Mouse (Mus musculus) hindbrain, embryonic 13.5 days (tissue): ENCODE measurements around the gene Arhgef5. TPM values are rescaled to one million over a fixed set of nuclear protein-coding genes. Genes with fewer than 3 reads are reported as not detected.

Source experiments
- ATAC-seq: fragments of 200-750 bp; cut with Nextera tagmentation; 2 replicates; pipeline ENCODE4 v1.8.0; 2017; ENCODE audit warnings: moderate TSS enrichment; ENCODE audit not compliant: low FRiP score
- H3K27ac ChIP-seq: fragments of 300-500 bp; sonication (generic); 2 replicates; pipeline ENCODE4 v1.5.1; 2015; ENCODE audit warnings: inconsistent platforms, mild to moderate bottlenecking, moderate library complexity
- H3K27me3 ChIP-seq: fragments of 300-500 bp; sonication (generic); 2 replicates; pipeline ENCODE4 v1.6.1; 2015; ENCODE audit warnings: mild to moderate bottlenecking, inconsistent platforms
- H3K36me3 ChIP-seq: fragments of 300-500 bp; sonication (generic); 2 replicates; pipeline ENCODE4 v1.6.1; 2015; ENCODE audit warnings: mild to moderate bottlenecking, inconsistent platforms
- H3K4me1 ChIP-seq: fragments of 300-500 bp; sonication (generic); replicated peaks from 2 replicates; pipeline ENCODE4 v1.6.1; 2015; ENCODE audit warnings: inconsistent platforms
- H3K4me2 ChIP-seq: fragments of 300-500 bp; sonication (generic); 2 replicates; pipeline ENCODE4 v1.6.1; 2015; ENCODE audit warnings: inconsistent platforms, mild to moderate bottlenecking, moderate library complexity
- H3K4me3 ChIP-seq: fragments of 300-500 bp; sonication (generic); 2 replicates; pipeline ENCODE4 v1.5.1; 2015; ENCODE audit warnings: mild to moderate bottlenecking, inconsistent platforms
- H3K9ac ChIP-seq: fragments of 300-500 bp; sonication (generic); 2 replicates; pipeline ENCODE4 v1.6.1; 2015; ENCODE audit warnings: mild to moderate bottlenecking, inconsistent platforms
- H3K9me3 ChIP-seq: fragments of 300-500 bp; sonication (generic); 2 replicates; pipeline ENCODE4 v1.6.1; 2016; ENCODE audit warnings: inconsistent platforms
- WGBS: fragments of 180-500 bp; shearing (Covaris S2); methylation state at CpG from one replicate; pipeline ENCODE4 v1.1.7; 2015; 5-methylcytosine and 5-hydroxymethylcytosine counted together
- polyA plus RNA-seq: library from polyadenylated mRNA; unstranded; fragments of >200 nt; fragmentation: Nextera tagmentation; extraction: Ambion mirVana; gene quantifications from 2 replicates; pipeline ENCODE4 v1.2.1, GENCODE M21; 2015

Arhgef5 gene
- polyA plus RNA-seq, 1 experiment from 2014 or later = 2.4 TPM

DNA sequence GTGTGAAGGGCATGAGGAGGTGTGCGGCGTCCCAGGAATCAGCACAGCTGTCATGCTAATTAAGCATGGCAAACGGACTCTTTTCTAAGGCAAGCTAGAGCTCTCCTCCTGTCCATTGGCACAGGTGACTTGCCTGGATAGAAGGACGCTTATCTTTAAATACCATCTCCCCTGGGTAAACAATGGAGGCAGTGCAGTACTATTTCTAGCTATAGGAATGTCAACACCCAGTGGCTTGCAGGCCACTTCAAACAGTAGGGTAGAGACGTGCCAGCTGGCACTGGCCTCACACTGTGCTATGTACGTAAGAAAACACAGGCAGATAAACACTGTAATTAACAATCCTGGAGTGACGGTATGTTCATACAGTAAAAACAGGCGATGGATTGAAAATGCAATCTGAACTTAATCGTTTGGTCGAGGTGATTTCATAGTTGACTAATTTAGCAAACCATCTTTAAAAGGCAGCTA, 72.1 kb downstream of the Arhgef5 start:
- 44% methylated on average over 10 of the region's 10 CpGs for WGBS
- Histone ChIP-seq H3K4me1 (0 out of 2 replicates have a peak, but pooled peaks cover 4% of the 10 kb centered on the region), H3K4me2 (no peak overlapping the region), H3K27ac (peak overlapping the region; percentile 36; the same call in 1 of the 2 replicates), H3K9me3 (no peaks in the 10 kb centered on the region), H3K9ac (no peak overlapping the region), H3K4me3 (no peak overlapping the region), H3K27me3 (no peaks in the 10 kb centered on the region), H3K36me3 (no peaks in the 10 kb centered on the region)
- peak; percentile 86 for ATAC-seq

DNA sequence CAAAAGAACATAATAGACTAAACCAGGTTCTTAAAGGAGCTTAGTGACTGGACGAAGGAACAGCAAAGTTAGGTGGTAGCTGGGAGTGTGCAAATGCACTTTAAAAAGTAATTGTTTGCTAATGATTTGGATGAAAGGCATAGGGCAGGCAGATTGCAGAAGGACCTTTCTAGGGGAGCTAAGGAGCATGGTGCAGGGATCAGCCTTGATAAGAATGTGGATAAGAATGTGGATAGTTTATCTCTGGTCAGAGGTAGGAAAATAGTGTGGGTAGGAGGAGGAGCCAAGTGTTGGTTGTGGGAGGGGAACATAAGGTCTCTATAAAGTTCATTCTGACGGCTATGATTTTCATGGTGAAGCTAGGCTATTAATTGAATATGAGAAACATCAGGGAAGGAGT, 73.4 kb downstream of the Arhgef5 start:
- Histone ChIP-seq H3K9me3 (no peaks in the 10 kb centered on the region), H3K4me3 (no peak overlapping the region), H3K27ac (no peak overlapping the region), H3K27me3 (no peaks in the 10 kb centered on the region), H3K4me2 (no peak overlapping the region), H3K4me1 (0 out of 2 replicates have a peak, but pooled peaks cover 4% of the 10 kb centered on the region), H3K36me3 (no peaks in the 10 kb centered on the region), H3K9ac (no peak overlapping the region)
- 81% methylated on average over 2 of the region's 2 CpGs for WGBS
- ATAC-seq = no peak

Other genes with a start within 250 kb of the Arhgef5 start
- gene Olfr441, start 159.2 kb upstream of the Arhgef5 start, polyA plus RNA-seq = not detected in 2 replicates
- gene Olfr237-ps1, start 119.0 kb upstream of the Arhgef5 start, polyA plus RNA-seq = not detected in 2 replicates
- gene Olfr437, start 102.3 kb upstream of the Arhgef5 start, polyA plus RNA-seq = not detected in 2 replicates
- gene Olfr13, start 93.4 kb upstream of the Arhgef5 start, polyA plus RNA-seq = not detected in 2 replicates
- not detected in 2 replicates for gene Olfr435, start 68.4 kb upstream of the Arhgef5 start, polyA plus RNA-seq
- gene Olfr434, start 52.6 kb upstream of the Arhgef5 start, polyA plus RNA-seq = not detected in 2 replicates
- not detected in 2 replicates for gene Olfr47, start 34.1 kb upstream of the Arhgef5 start, polyA plus RNA-seq
- gene Nobox, start 44.0 kb downstream of the Arhgef5 start, polyA plus RNA-seq = 0.19 TPM in 1 of 2 replicates, not detected in the other